Mouse (Mus musculus): ENCODE results near the gene Rbfox3.

GRCm38 (mm10) chr11:118544564-118544963, 366.8 kb downstream of the Rbfox3 start:
- TF ChIP-seq CTCF (conservative IDR thresholded peaks at IDR 0.05; ENCODE audit: low read length) (no peak), NANOG (IDR thresholded peaks at IDR 0.05; ENCODE audit: borderline replicate concordance, low read length) (no peak)
